Mouse (Mus musculus) erythroblast, embryonic 14.5 days (primary cell): ENCODE results near the gene Chrnb1.

Experiments used
- GATA1 ChIP-seq: IDR thresholded peaks from 2 replicates; pipeline ENCODE4 v1.6.1; 2012; ENCODE audit warnings: low read length, inconsistent platforms, mixed read lengths
- TAL1 ChIP-seq: IDR thresholded peaks from 3 replicates; pipeline ENCODE4 v1.6.1; 2012; ENCODE audit warnings: low read length, inconsistent platforms, mixed read lengths

GRCm38 (mm10) chr11:69795983-69796435, 266 bp upstream of the Chrnb1 start:
- no peak for TF ChIP-seq GATA1
- TF ChIP-seq TAL1 = no peak
